Comparison of ENCODE assay signal across 8 mouse cellular contexts in genomic region chr13:55209649-55210192, GRCm38 (mm10). TPM values are rescaled to one million over a fixed set of nuclear protein-coding genes. Genes with fewer than 3 reads are reported as not detected.
DNase-seq lines count a peak whose midpoint lies in the region; ATAC-seq and TF ChIP-seq lines count a peak whose summit lies in the region.

Nsd1 (plus strand) TSS chr13:55209782.

- WGBS in cerebellum, adult 2 months, result 44% methylated on average over 31 of the region's 31 CpGs
- 17% methylated on average over 31 of the region's 31 CpGs for WGBS in forebrain, embryonic 12.5 days
- WGBS in midbrain, embryonic 13.5 days, result 12% methylated on average over 31 of the region's 31 CpGs

- no peak for DNase-seq in cerebellum, adult 2 months
- DNase-seq in cerebellum, adult 9-11 months, result no peak
- peak; percentile 90 for DNase-seq in R1 (ENCODE audit: low read depth, low spot score)
- peak in 1 of 2 experiments; percentile 20 for DNase-seq in heart, postnatal 14 days
- DNase-seq in left cerebral cortex, postnatal 10 days (ENCODE audit: extremely low spot score in 1 of 2, low spot score in 2 of 2), result peak in 1 of 2 experiments; percentile 27
- no peak for DNase-seq in natural killer cell, adult 2 months (ENCODE audit: low spot score in 2 of 2)

- H3K27ac ChIP-seq in cerebellum, adult 2 months (ENCODE audit: insufficient read depth, low read length), result peak within 1 kb of the TSS; percentile 99
- H3K27ac ChIP-seq in forebrain, embryonic 12.5 days, result peak within 1 kb of the TSS; percentile 99
- H3K27ac ChIP-seq in midbrain, embryonic 13.5 days, result peak within 1 kb of the TSS; percentile 99

- intact Hi-C loops in heart, postnatal 14 days (cut with DNase I), result loop anchor here (2.0 kb wide), 1 partner anchor 17 kb away; no protein-coding TSS in a partner anchor
- intact Hi-C loops in left cerebral cortex, postnatal 10 days (cut with DNase I), result no loop called here

- H3K9ac ChIP-seq in forebrain, embryonic 12.5 days, result peak within 1 kb of the TSS; percentile 98
- H3K9ac ChIP-seq in midbrain, embryonic 13.5 days (replicated peaks), result peak within 1 kb of the TSS; percentile 94

- peaks cover 16% of the 10 kb centered on the region for H3K36me3 ChIP-seq in forebrain, embryonic 12.5 days (replicated peaks)
- H3K36me3 ChIP-seq in midbrain, embryonic 13.5 days, result 0 out of 2 replicates have a peak, but pooled peaks cover 5% of the 10 kb centered on the region

- H3K9me3 ChIP-seq in forebrain, embryonic 12.5 days, result no peaks in the 10 kb centered on the region
- no peaks in the 10 kb centered on the region for H3K9me3 ChIP-seq in midbrain, embryonic 13.5 days

- no peak for TF ChIP-seq POLR2A in cerebellum, adult 2 months (IDR thresholded peaks at IDR 0.05; ENCODE audit: borderline replicate concordance, insufficient read depth, low read length)

- peak within 1 kb of the TSS; percentile 62 for H3K4me3 ChIP-seq in cerebellum, adult 2 months (replicated peaks; ENCODE audit: insufficient read depth, low read depth, low read length)
- peak within 1 kb of the TSS; percentile 87 for H3K4me3 ChIP-seq in forebrain, embryonic 12.5 days (replicated peaks)
- peak within 1 kb of the TSS; percentile 85 for H3K4me3 ChIP-seq in midbrain, embryonic 13.5 days (replicated peaks)

- peak within 1 kb of the TSS; percentile 68 for H3K4me2 ChIP-seq in forebrain, embryonic 12.5 days
- H3K4me2 ChIP-seq in midbrain, embryonic 13.5 days (replicated peaks), result peak within 1 kb of the TSS; percentile 90

- TF ChIP-seq CTCF in cerebellum, adult 2 months (IDR thresholded peaks at IDR 0.05; ENCODE audit: borderline replicate concordance, insufficient read depth, low read depth, low read length), result no peak

- ATAC-seq in forebrain, embryonic 12.5 days (ENCODE audit: low FRiP score), result peak; percentile 21
- ATAC-seq in midbrain, embryonic 13.5 days, result peak; percentile 25

- no peaks in the 10 kb centered on the region for H3K27me3 ChIP-seq in cerebellum, adult 2 months (ENCODE audit: control insufficient read depth, insufficient read depth, low read length)
- no peaks in the 10 kb centered on the region for H3K27me3 ChIP-seq in forebrain, embryonic 12.5 days
- H3K27me3 ChIP-seq in midbrain, embryonic 13.5 days, result 0 out of 2 replicates have a peak, but pooled peaks cover 2% of the 10 kb centered on the region

- H3K4me1 ChIP-seq in cerebellum, adult 2 months (ENCODE audit: control insufficient read depth, insufficient read depth, low read length), result peaks cover 7% of the 10 kb centered on the region; the same call in 1 of the 2 replicates
- H3K4me1 ChIP-seq in forebrain, embryonic 12.5 days, result peaks cover 39% of the 10 kb centered on the region
- H3K4me1 ChIP-seq in midbrain, embryonic 13.5 days (replicated peaks), result peaks cover 36% of the 10 kb centered on the region

RNA-seq across cellular contexts. Expression of gene Nsd1, which starts in this region (rescaled TPM):
- polyA plus RNA-seq in cerebellum, adult 2 months (2012; rRNA removed), result 47.5 and 49.5 TPM in 2 replicates
- 83.4 and 83.6 TPM in 2 replicates for polyA plus RNA-seq in forebrain, embryonic 12.5 days (2016; fragmentation: Nextera tagmentation; extraction: Ambion mirVana)
- total RNA-seq in heart, postnatal 14 days (2021), result 10 to 100 TPM; 80.5 to 85.2 TPM
- 100 to 1,000 TPM; 141 to 149 TPM for total RNA-seq in left cerebral cortex, postnatal 10 days (2021)
- 75.1 and 81.5 TPM in 2 replicates for polyA plus RNA-seq in midbrain, embryonic 13.5 days (2015; fragmentation: Nextera tagmentation; extraction: Ambion mirVana)
